17 mouse cellular contexts compared by ENCODE assay signal in genomic region chr5:24976236-24976635, GRCm38 (mm10).
DNase-seq lines count a peak whose midpoint lies in the region; ATAC-seq and TF ChIP-seq lines count a peak whose summit lies in the region.
"Had no signal": no experiment of that assay in that cellular context is flagged by ENCODE, and none has a peak within 500 bp of the region (broad histone marks: within the 10 kb centered on the region; RNA-seq: fewer than 3 reads in every experiment).

No protein-coding gene starts in this region.

- H3K9me3 ChIP-seq in kidney, embryonic 15.5 days (replicated peaks) = no peaks in the 10 kb centered on the region
- H3K9me3 ChIP-seq: midbrain, embryonic 12.5 days had no signal

- no peak overlapping the region for H3K4me2 ChIP-seq in kidney, embryonic 15.5 days
- H3K4me2 ChIP-seq: midbrain, embryonic 12.5 days had no signal

- no peaks in the 10 kb centered on the region for H3K36me3 ChIP-seq in kidney, embryonic 15.5 days
- H3K36me3 ChIP-seq in small intestine, adult 2 months (ENCODE audit: control insufficient read depth, insufficient read depth, low read length) = no peaks in the 10 kb centered on the region
- H3K36me3 ChIP-seq: midbrain, embryonic 12.5 days had no signal

- H3K9ac ChIP-seq in kidney, embryonic 15.5 days = no peak overlapping the region
- H3K9ac ChIP-seq: forebrain, postnatal 0 days; liver, embryonic 14.5 days; midbrain, embryonic 12.5 days had no signal

- 62% methylated on average over 12 of the region's 12 CpGs for WGBS in kidney, embryonic 15.5 days
- WGBS in small intestine, adult 2 months = 34% methylated on average over 12 of the region's 12 CpGs

- H3K4me1 ChIP-seq in kidney, embryonic 15.5 days = peaks cover 59% of the 10 kb centered on the region
- H3K4me1 ChIP-seq in small intestine, adult 2 months (ENCODE audit: control insufficient read depth, insufficient read depth, insufficient read length, low read length) = peaks cover 56% of the 10 kb centered on the region

- intact Hi-C loops in gastrocnemius, adult 2 months (cut with DNase I) = no loop called here

- TF ChIP-seq POLR2A in small intestine, adult 2 months (IDR thresholded peaks at IDR 0.05; ENCODE audit: low read depth, low read length) = peak; percentile 15; the same call in 1 of the 2 replicates

- ATAC-seq in kidney, embryonic 15.5 days (replicated peaks; ENCODE audit: low FRiP score) = no peak
- ATAC-seq: forebrain, postnatal 0 days had no signal

- peak; percentile 75 for DNase-seq in gastrocnemius, adult 2 months
- DNase-seq in gastrocnemius, postnatal 4 days (ENCODE audit: low spot score in 2 of 2) = no peak
- DNase-seq in kidney, adult 11 months = peak; percentile 33
- DNase-seq in urinary bladder, postnatal 14 days (ENCODE audit: low spot score) = peak; percentile 41
- DNase-seq in urinary bladder, adult 2 months (ENCODE audit: low spot score) = no peak
- no peak for DNase-seq in retina, embryonic 14.5 days (ENCODE audit: low spot score)
- DNase-seq: B cell, adult 2 months; forebrain, postnatal 0 days; layer of hippocampus, adult 9-11 months; spleen, adult 18-20 months; thymus, postnatal 4 days had no signal

- H3K4me3 ChIP-seq in gastrocnemius, adult 2 months = no peak overlapping the region
- no peak overlapping the region for H3K4me3 ChIP-seq in kidney, embryonic 15.5 days (replicated peaks)
- H3K4me3 ChIP-seq in small intestine, adult 2 months (ENCODE audit: low read depth, low read length) = no peak overlapping the region
- H3K4me3 ChIP-seq: erythroblast, embryonic 14.5 days; midbrain, embryonic 12.5 days had no signal

- peak overlapping the region; percentile 41; the same call in 1 of the 2 replicates for H3K27ac ChIP-seq in gastrocnemius, adult 2 months
- no peak overlapping the region for H3K27ac ChIP-seq in kidney, embryonic 15.5 days
- H3K27ac ChIP-seq in small intestine, adult 2 months (ENCODE audit: insufficient read depth, low read depth, low read length) = peak overlapping the region; percentile 97
- H3K27ac ChIP-seq: liver, embryonic 14.5 days; midbrain, embryonic 12.5 days; stomach, postnatal 0 days had no signal

- no peaks in the 10 kb centered on the region for H3K27me3 ChIP-seq in kidney, embryonic 15.5 days
- no peaks in the 10 kb centered on the region for H3K27me3 ChIP-seq in small intestine, adult 2 months (ENCODE audit: control insufficient read depth, insufficient read depth, low read length)
- H3K27me3 ChIP-seq: midbrain, embryonic 12.5 days had no signal

- no peak for TF ChIP-seq CTCF in gastrocnemius, adult 2 months (IDR thresholded peaks at IDR 0.05)
- TF ChIP-seq CTCF in small intestine, adult 2 months (IDR thresholded peaks at IDR 0.05; ENCODE audit: extremely low read depth, insufficient read length, insufficient replicate concordance, low read depth, low read length) = no peak

Comparison
In these comparisons a context has a peak if more than half of its experiments do, and no peak if none do; other contexts are left out.
1. DNase-seq: peak in gastrocnemius, adult 2 months (single experiment), kidney, adult 11 months (single experiment) and urinary bladder, postnatal 14 days (single experiment); none in gastrocnemius, postnatal 4 days (0 of 2), urinary bladder, adult 2 months (single experiment) and retina, embryonic 14.5 days (single experiment).